Mouse (Mus musculus): ENCODE data around the gene Tnxb. TPM values are rescaled to one million over a fixed set of nuclear protein-coding genes. Genes with fewer than 3 reads are reported as not detected.

The Tnxb gene
- total RNA-seq, 1 experiment: 0.18 TPM

DNA sequence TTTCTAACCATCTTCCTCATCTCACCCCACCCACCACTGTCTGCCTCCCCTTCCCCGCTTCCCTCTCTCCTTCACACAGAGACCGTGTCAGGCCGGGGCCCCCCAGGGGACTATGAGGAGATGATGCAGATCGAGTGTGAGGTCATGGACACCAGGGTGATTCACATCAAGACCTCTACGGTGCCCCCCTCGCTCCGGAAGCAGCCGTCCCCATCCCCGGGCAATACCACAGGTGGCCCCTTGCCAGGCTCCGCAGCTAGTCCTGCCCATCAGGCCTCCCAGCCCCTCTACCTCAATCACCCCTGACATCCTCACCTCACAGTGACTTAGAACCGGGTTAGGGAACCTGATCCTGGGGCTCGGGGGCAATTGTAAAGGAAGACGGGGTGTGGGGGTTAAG lies 15.9 kb upstream of the Tnxb start:
- H3K4me3 ChIP-seq (ENCODE audit: insufficient read depth in 1 of 2, low read depth in 1 of 2, low read length in 2 of 2, poor library complexity in 1 of 2, severe bottlenecking in 1 of 2): no peak overlapping the region
- no peak overlapping the region for H3K9ac ChIP-seq (ENCODE audit: insufficient read depth, low read depth, low read length, poor library complexity, severe bottlenecking)
- TF ChIP-seq MAFK (IDR thresholded peaks at IDR 0.05; ENCODE audit: insufficient read depth, low read depth, low read length) (no peak), ZNF384 (IDR thresholded peaks at IDR 0.05; ENCODE audit: low read depth, low read length) (no peak)
- DNase-seq (ENCODE audit: low read depth, low spot score): no peak
- peaks cover 44% of the 10 kb centered on the region for H3K36me3 ChIP-seq (ENCODE audit: control insufficient read depth, insufficient read depth, low read length, poor library complexity, severe bottlenecking)
- in situ Hi-C loops (cut with MboI; ENCODE audit: low sequenced_read_pairs in 2 of 2, unreplicated experiment in 2 of 2): no loop called here
- no peak overlapping the region for H3K27ac ChIP-seq (ENCODE audit: insufficient read depth, low read depth, low read length, poor library complexity, severe bottlenecking)
- H3K4me1 ChIP-seq (ENCODE audit: control insufficient read depth in 2 of 2, insufficient read depth in 2 of 2, low read length in 2 of 2, poor library complexity in 1 of 2): 0 out of 4 replicates have a peak, but pooled peaks cover 0 to 3% of the 10 kb centered on the region in 2 experiments
- H3K9me3 ChIP-seq (ENCODE audit: control insufficient read depth, insufficient read depth, low read depth, low read length): no peaks in the 10 kb centered on the region

DNA sequence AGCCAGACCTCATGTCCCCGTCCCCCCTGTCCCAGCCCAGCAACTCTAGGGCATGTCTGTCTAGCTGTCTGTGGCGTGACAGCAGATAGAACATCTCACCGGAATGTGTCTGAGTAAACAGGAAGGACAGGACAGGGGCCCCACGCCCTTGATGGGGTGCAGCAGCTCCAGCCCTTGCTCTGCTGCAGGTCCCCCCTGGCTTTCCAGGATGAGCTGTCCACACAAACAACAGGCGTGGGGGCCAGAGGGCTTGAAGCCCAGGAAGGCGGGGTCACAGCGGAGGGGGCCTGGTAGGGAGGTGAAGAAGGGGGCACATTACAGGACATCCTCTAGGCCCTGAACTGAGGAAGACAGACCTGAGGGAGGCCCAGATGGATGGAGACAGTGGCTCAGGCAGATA lies 15.2 kb upstream of the Tnxb start:
- Histone ChIP-seq H3K9ac (ENCODE audit: insufficient read depth, low read depth, low read length, poor library complexity, severe bottlenecking) (no peak overlapping the region), H3K9me3 (ENCODE audit: control insufficient read depth, insufficient read depth, low read depth, low read length) (no peaks in the 10 kb centered on the region), H3K4me1 (ENCODE audit: control insufficient read depth in 2 of 2, insufficient read depth in 2 of 2, low read length in 2 of 2, poor library complexity in 1 of 2) (0 out of 4 replicates have a peak, but pooled peaks cover 0 to 3% of the 10 kb centered on the region in 2 experiments), H3K4me3 (ENCODE audit: insufficient read depth in 1 of 2, low read depth in 1 of 2, low read length in 2 of 2, poor library complexity in 1 of 2, severe bottlenecking in 1 of 2) (no peak overlapping the region), H3K36me3 (ENCODE audit: control insufficient read depth, insufficient read depth, low read length, poor library complexity, severe bottlenecking) (peaks cover 41% of the 10 kb centered on the region), H3K27ac (ENCODE audit: insufficient read depth, low read depth, low read length, poor library complexity, severe bottlenecking) (no peak overlapping the region)
- TF ChIP-seq ZNF384 (IDR thresholded peaks at IDR 0.05; ENCODE audit: low read depth, low read length) (no peak), MAFK (IDR thresholded peaks at IDR 0.05; ENCODE audit: insufficient read depth, low read depth, low read length) (no peak), CHD2 (IDR thresholded peaks at IDR 0.05; ENCODE audit: low read depth, low read length) (no peak), ZC3H11A (IDR thresholded peaks at IDR 0.05; ENCODE audit: borderline replicate concordance, low read depth, low read length) (no peak), HCFC1 (IDR thresholded peaks at IDR 0.05; ENCODE audit: borderline replicate concordance, insufficient read depth, low read length) (no peak)
- in situ Hi-C loops (cut with MboI; ENCODE audit: low sequenced_read_pairs in 2 of 2, unreplicated experiment in 2 of 2): no loop called here
- DNase-seq (ENCODE audit: low read depth, low spot score): no peak

DNA sequence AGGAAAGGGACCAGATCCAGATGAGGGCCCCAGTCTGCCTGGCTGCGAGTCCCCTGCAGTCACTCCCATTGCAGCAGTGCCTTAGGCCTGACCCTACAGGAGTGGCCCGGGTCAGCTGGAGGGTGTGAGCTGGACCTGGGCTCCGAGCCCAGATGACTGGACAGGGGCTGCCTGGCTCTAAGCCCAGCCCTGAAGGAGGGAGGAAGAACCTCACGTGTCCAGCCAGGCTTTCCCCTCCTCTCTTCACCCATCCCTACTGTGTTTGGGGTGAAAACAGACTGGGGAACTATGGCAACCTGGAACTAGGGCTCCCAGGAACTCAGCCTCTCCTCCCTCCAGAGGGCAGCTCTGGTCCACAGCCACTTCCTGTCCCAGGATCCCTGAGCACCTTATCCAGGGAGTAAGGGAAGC lies 14.7 kb upstream of the Tnxb start:
- in situ Hi-C loops (cut with MboI; ENCODE audit: low sequenced_read_pairs in 2 of 2, unreplicated experiment in 2 of 2): no loop called here
- Histone ChIP-seq H3K9ac (ENCODE audit: insufficient read depth, low read depth, low read length, poor library complexity, severe bottlenecking) (no peak overlapping the region), H3K27ac (ENCODE audit: insufficient read depth, low read depth, low read length, poor library complexity, severe bottlenecking) (no peak overlapping the region), H3K4me3 (ENCODE audit: insufficient read depth in 1 of 2, low read depth in 1 of 2, low read length in 2 of 2, poor library complexity in 1 of 2, severe bottlenecking in 1 of 2) (no peak overlapping the region), H3K36me3 (ENCODE audit: control insufficient read depth, insufficient read depth, low read length, poor library complexity, severe bottlenecking) (peaks cover 37% of the 10 kb centered on the region), H3K9me3 (ENCODE audit: control insufficient read depth, insufficient read depth, low read depth, low read length) (no peaks in the 10 kb centered on the region), H3K4me1 (ENCODE audit: control insufficient read depth in 2 of 2, insufficient read depth in 2 of 2, low read length in 2 of 2, poor library complexity in 1 of 2) (0 out of 4 replicates have a peak, but pooled peaks cover 0 to 3% of the 10 kb centered on the region in 2 experiments)
- DNase-seq (ENCODE audit: low read depth, low spot score): no peak
- TF ChIP-seq HCFC1 (IDR thresholded peaks at IDR 0.05; ENCODE audit: borderline replicate concordance, insufficient read depth, low read length) (no peak), MAFK (IDR thresholded peaks at IDR 0.05; ENCODE audit: insufficient read depth, low read depth, low read length) (no peak), ZNF384 (IDR thresholded peaks at IDR 0.05; ENCODE audit: low read depth, low read length) (no peak), ZC3H11A (IDR thresholded peaks at IDR 0.05; ENCODE audit: borderline replicate concordance, low read depth, low read length) (no peak), CHD2 (IDR thresholded peaks at IDR 0.05; ENCODE audit: low read depth, low read length) (no peak)

DNA sequence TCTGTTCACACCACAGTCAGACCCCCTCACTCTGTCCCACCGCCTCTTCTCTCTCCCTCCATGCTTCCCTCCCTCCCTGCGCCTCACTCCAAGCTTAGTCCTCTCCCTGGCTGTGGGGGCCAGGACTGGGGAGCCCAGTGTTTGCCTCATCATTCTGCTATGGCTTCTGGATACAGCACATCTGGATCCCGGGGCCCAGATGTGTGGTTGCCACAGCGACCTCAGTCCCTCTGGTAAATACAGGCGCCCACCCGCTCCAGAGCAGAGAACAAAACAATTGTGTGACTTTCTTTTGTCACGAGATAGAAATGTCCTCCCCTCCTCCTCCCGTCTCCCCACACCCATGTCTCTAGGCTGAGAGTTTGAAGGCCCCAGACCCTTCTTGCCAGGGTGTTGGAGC lies 13.7 kb upstream of the Tnxb start:
- Histone ChIP-seq H3K36me3 (ENCODE audit: control insufficient read depth, insufficient read depth, low read length, poor library complexity, severe bottlenecking) (peaks cover 30% of the 10 kb centered on the region), H3K4me3 (ENCODE audit: insufficient read depth in 1 of 2, low read depth in 1 of 2, low read length in 2 of 2, poor library complexity in 1 of 2, severe bottlenecking in 1 of 2) (no peak overlapping the region), H3K4me1 (ENCODE audit: control insufficient read depth in 2 of 2, insufficient read depth in 2 of 2, low read length in 2 of 2, poor library complexity in 1 of 2) (peaks cover 0 to 13% of the 10 kb centered on the region in 2 experiments; a peak in 1 of 4 replicates), H3K9me3 (ENCODE audit: control insufficient read depth, insufficient read depth, low read depth, low read length) (no peaks in the 10 kb centered on the region), H3K9ac (ENCODE audit: insufficient read depth, low read depth, low read length, poor library complexity, severe bottlenecking) (no peak overlapping the region; the same call in 1 of the 2 replicates), H3K27ac (ENCODE audit: insufficient read depth, low read depth, low read length, poor library complexity, severe bottlenecking) (no peak overlapping the region)
- in situ Hi-C loops (cut with MboI; ENCODE audit: low sequenced_read_pairs in 2 of 2, unreplicated experiment in 2 of 2): no loop called here
- no peak for DNase-seq (ENCODE audit: low read depth, low spot score)
- TF ChIP-seq HCFC1 (IDR thresholded peaks at IDR 0.05; ENCODE audit: borderline replicate concordance, insufficient read depth, low read length) (no peak), ZC3H11A (IDR thresholded peaks at IDR 0.05; ENCODE audit: borderline replicate concordance, low read depth, low read length) (no peak), MAFK (IDR thresholded peaks at IDR 0.05; ENCODE audit: insufficient read depth, low read depth, low read length) (no peak), CHD2 (IDR thresholded peaks at IDR 0.05; ENCODE audit: low read depth, low read length) (no peak), ZNF384 (IDR thresholded peaks at IDR 0.05; ENCODE audit: low read depth, low read length) (no peak)

DNA sequence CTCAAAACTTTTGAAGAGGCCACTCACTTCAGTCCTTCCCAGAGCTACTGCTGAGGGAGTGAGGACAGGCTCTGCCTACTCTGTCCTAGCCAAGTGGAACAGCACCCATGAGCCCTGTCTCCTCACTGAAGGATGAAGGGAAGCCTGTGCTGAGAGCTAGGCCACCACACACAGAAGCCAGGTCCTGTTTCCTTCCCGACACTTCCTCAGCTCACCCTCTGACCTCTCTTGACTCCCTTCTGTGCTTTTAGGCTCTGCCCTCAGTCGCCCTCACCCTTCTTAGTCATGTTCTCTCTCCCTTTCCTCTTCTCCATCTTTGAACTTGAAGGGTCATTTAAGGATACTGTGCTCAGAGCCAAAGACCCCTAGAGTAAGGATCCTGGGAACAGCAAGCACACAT lies 13.1 kb upstream of the Tnxb start:
- in situ Hi-C loops (cut with MboI; ENCODE audit: low sequenced_read_pairs in 2 of 2, unreplicated experiment in 2 of 2): no loop called here

More for the DNA sequence above, 13.1 kb upstream of the Tnxb start:
- Histone ChIP-seq H3K27ac (ENCODE audit: insufficient read depth, low read depth, low read length, poor library complexity, severe bottlenecking) (no peak overlapping the region), H3K9me3 (ENCODE audit: control insufficient read depth, insufficient read depth, low read depth, low read length) (no peaks in the 10 kb centered on the region), H3K4me1 (ENCODE audit: control insufficient read depth in 2 of 2, insufficient read depth in 2 of 2, low read length in 2 of 2, poor library complexity in 1 of 2) (peaks cover 0 to 13% of the 10 kb centered on the region in 2 experiments; a peak in 1 of 4 replicates), H3K9ac (ENCODE audit: insufficient read depth, low read depth, low read length, poor library complexity, severe bottlenecking) (no peak overlapping the region), H3K4me3 (ENCODE audit: insufficient read depth in 1 of 2, low read depth in 1 of 2, low read length in 2 of 2, poor library complexity in 1 of 2, severe bottlenecking in 1 of 2) (no peak overlapping the region), H3K36me3 (ENCODE audit: control insufficient read depth, insufficient read depth, low read length, poor library complexity, severe bottlenecking) (peaks cover 24% of the 10 kb centered on the region)
- TF ChIP-seq HCFC1 (IDR thresholded peaks at IDR 0.05; ENCODE audit: borderline replicate concordance, insufficient read depth, low read length) (no peak), ZC3H11A (IDR thresholded peaks at IDR 0.05; ENCODE audit: borderline replicate concordance, low read depth, low read length) (no peak), ZNF384 (IDR thresholded peaks at IDR 0.05; ENCODE audit: low read depth, low read length) (no peak), MAFK (IDR thresholded peaks at IDR 0.05; ENCODE audit: insufficient read depth, low read depth, low read length) (no peak)
- DNase-seq (ENCODE audit: low read depth, low spot score): no peak
